Mouse (Mus musculus): ENCODE results near the gene Grip2. TPM values are rescaled to one million over a fixed set of nuclear protein-coding genes. Genes with fewer than 3 reads are reported as not detected.

Gene Grip2
- polyA plus RNA-seq, 1 experiment: 1.4 TPM

DNA sequence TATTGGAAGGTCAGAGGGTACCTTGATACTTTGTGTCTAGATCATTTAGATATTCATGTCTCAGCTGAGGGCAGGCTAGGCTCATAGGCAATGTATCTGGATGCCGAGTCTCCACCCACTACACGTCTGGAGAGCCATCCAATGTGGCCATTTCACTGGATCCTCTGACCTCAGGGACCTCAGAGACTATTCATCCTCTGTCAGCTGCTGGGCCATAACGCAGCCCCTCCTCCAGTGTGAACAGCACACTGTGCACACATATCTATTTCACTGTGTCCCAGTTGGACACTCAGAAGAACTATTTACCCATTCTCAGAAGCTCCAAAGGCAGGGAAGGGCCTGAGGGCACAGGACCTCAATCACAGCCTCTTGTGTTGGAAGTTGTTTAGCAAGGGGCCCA lies 84.6 kb downstream of the Grip2 start:
- no peaks in the 10 kb centered on the region for H3K4me1 ChIP-seq (replicated peaks; ENCODE audit: control insufficient read depth, insufficient read depth, low read length)
- 98% methylated on average over 3 of the region's 3 CpGs for WGBS
- no peaks in the 10 kb centered on the region for H3K27me3 ChIP-seq (ENCODE audit: control insufficient read depth, insufficient read depth, low read length)
- H3K4me3 ChIP-seq (ENCODE audit: control insufficient read depth, insufficient read depth, low read length): no peak overlapping the region
- H3K27ac ChIP-seq (ENCODE audit: control insufficient read depth, insufficient read depth, low read length): no peak overlapping the region
- peaks cover 43% of the 10 kb centered on the region for H3K36me3 ChIP-seq (ENCODE audit: control insufficient read depth, insufficient read depth, low read length)
- TF ChIP-seq CTCF (IDR thresholded peaks at IDR 0.05; ENCODE audit: borderline replicate concordance, control insufficient read depth, extremely low read depth, insufficient read depth, low read length, poor library complexity) (no peak), POLR2A (IDR thresholded peaks at IDR 0.05; ENCODE audit: control insufficient read depth, extremely low read depth, insufficient read depth, low read length, poor library complexity) (no peak)
- no peak for DNase-seq

DNA sequence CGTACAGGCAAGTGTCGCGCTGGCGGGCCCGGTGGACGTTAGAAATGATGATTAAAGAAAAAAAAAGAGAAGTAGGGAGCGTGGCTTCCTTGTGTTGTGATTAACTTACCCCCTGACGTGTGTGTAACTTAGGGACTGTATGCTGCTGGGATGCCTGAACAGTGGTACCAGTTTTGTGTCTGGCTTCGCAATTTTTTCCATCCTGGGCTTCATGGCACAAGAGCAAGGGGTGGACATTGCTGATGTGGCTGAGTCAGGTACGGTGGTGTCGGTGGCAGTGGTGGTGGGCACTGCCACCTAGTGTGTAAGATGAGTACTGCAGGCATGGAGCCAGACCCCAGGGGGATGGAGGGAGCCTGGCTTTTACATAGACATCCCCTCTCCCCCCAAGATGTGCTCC lies 86.0 kb downstream of the Grip2 start:
- peak; percentile 61 for DNase-seq
- H3K36me3 ChIP-seq (ENCODE audit: control insufficient read depth, insufficient read depth, low read length): peaks cover 47% of the 10 kb centered on the region
- WGBS: 37% methylated on average over 11 of the region's 11 CpGs

DNA sequence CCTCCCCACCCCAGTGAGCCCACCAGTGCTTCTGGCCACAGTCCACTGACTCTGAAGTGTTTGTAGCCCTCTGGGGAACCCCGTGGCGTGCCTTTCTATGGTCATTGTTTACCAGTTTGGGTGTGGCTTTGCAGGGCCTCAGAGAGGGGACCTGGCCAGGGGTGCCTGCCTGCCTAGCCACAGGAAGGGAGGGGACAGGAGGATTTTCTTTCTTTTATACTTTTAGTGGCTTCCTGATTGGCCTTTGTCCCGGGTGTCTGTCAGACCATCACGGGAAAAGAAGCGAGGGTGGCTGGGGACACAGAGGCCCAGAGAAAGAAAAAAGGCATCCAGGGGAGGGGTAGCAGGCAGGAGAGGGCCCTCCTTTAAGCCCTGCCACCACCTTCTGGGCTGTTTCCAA lies 89.0 kb downstream of the Grip2 start:
- WGBS: 75% methylated on average over 5 of the region's 5 CpGs
- TF ChIP-seq CTCF (IDR thresholded peaks at IDR 0.05; ENCODE audit: borderline replicate concordance, control insufficient read depth, extremely low read depth, insufficient read depth, low read length, poor library complexity) (no peak), POLR2A (IDR thresholded peaks at IDR 0.05; ENCODE audit: control insufficient read depth, extremely low read depth, insufficient read depth, low read length, poor library complexity) (no peak)
- no peaks in the 10 kb centered on the region for H3K27me3 ChIP-seq (ENCODE audit: control insufficient read depth, insufficient read depth, low read length)
- peaks cover 56% of the 10 kb centered on the region for H3K36me3 ChIP-seq (ENCODE audit: control insufficient read depth, insufficient read depth, low read length)
- no peak for DNase-seq
- no peak overlapping the region for H3K4me3 ChIP-seq (ENCODE audit: control insufficient read depth, insufficient read depth, low read length)
- H3K4me1 ChIP-seq (replicated peaks; ENCODE audit: control insufficient read depth, insufficient read depth, low read length): no peaks in the 10 kb centered on the region
- H3K27ac ChIP-seq (ENCODE audit: control insufficient read depth, insufficient read depth, low read length): no peak overlapping the region

More for the DNA sequence above, 86.0 kb downstream of the Grip2 start:
- TF ChIP-seq POLR2A (IDR thresholded peaks at IDR 0.05; ENCODE audit: control insufficient read depth, extremely low read depth, insufficient read depth, low read length, poor library complexity) (no peak), CTCF (IDR thresholded peaks at IDR 0.05; ENCODE audit: borderline replicate concordance, control insufficient read depth, extremely low read depth, insufficient read depth, low read length, poor library complexity) (peak; percentile 91)
- H3K27ac ChIP-seq (ENCODE audit: control insufficient read depth, insufficient read depth, low read length): no peak overlapping the region
- H3K27me3 ChIP-seq (ENCODE audit: control insufficient read depth, insufficient read depth, low read length): no peaks in the 10 kb centered on the region
- no peaks in the 10 kb centered on the region for H3K4me1 ChIP-seq (replicated peaks; ENCODE audit: control insufficient read depth, insufficient read depth, low read length)
- no peak overlapping the region for H3K4me3 ChIP-seq (ENCODE audit: control insufficient read depth, insufficient read depth, low read length)

DNA sequence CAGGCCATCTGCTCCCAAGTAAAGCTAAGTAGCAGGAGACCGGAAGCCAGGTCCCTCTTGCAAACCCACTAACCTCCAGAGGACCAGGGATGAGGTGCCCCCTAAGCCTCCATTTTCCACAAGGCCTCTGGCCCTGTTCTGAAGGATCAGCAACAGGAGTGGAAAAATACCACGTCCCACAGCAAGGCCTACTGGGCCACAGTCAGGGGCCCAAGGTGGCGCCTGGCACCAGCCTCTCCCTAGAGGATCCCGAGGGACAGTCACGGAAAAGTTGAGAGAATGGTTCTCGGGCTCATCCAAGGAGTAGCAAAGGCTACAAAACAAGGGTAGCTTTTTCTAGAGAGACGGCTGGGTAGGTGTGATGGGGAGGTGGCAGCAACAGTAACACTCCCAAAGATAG lies 89.6 kb downstream of the Grip2 start:
- Histone ChIP-seq H3K36me3 (ENCODE audit: control insufficient read depth, insufficient read depth, low read length) (peaks cover 53% of the 10 kb centered on the region), H3K4me1 (replicated peaks; ENCODE audit: control insufficient read depth, insufficient read depth, low read length) (no peaks in the 10 kb centered on the region), H3K27me3 (ENCODE audit: control insufficient read depth, insufficient read depth, low read length) (no peaks in the 10 kb centered on the region), H3K27ac (ENCODE audit: control insufficient read depth, insufficient read depth, low read length) (no peak overlapping the region), H3K4me3 (ENCODE audit: control insufficient read depth, insufficient read depth, low read length) (no peak overlapping the region)
- TF ChIP-seq POLR2A (IDR thresholded peaks at IDR 0.05; ENCODE audit: control insufficient read depth, extremely low read depth, insufficient read depth, low read length, poor library complexity) (no peak), CTCF (IDR thresholded peaks at IDR 0.05; ENCODE audit: borderline replicate concordance, control insufficient read depth, extremely low read depth, insufficient read depth, low read length, poor library complexity) (no peak)
- DNase-seq: no peak
- WGBS: 96% methylated on average over 7 of the region's 7 CpGs

DNA sequence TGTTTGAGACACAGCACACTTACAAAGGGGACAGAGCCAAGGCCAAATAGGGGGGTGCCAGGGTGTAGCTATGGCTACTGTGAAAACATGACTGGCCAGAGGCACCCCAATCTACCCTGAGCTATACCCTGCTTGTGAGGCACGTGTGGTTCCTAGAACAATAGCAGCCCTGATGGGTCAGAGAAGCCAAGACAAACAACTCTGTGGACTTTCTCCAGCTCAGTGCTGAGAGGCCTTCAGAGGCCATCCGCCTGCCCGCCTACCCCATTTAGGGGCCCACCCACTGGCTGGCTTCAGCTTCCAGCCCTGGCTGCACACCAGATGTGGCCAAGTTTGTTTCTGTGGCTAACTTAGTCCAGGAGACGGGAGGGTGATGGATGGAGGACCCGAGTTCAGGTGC lies 90.6 kb downstream of the Grip2 start:
- no peak for DNase-seq
- 96% methylated on average over 5 of the region's 5 CpGs for WGBS
- Histone ChIP-seq H3K4me1 (replicated peaks; ENCODE audit: control insufficient read depth, insufficient read depth, low read length) (no peaks in the 10 kb centered on the region), H3K4me3 (ENCODE audit: control insufficient read depth, insufficient read depth, low read length) (no peak overlapping the region), H3K27ac (ENCODE audit: control insufficient read depth, insufficient read depth, low read length) (no peak overlapping the region), H3K36me3 (ENCODE audit: control insufficient read depth, insufficient read depth, low read length) (peaks cover 50% of the 10 kb centered on the region), H3K27me3 (ENCODE audit: control insufficient read depth, insufficient read depth, low read length) (no peaks in the 10 kb centered on the region)
- TF ChIP-seq POLR2A (IDR thresholded peaks at IDR 0.05; ENCODE audit: control insufficient read depth, extremely low read depth, insufficient read depth, low read length, poor library complexity) (no peak), CTCF (IDR thresholded peaks at IDR 0.05; ENCODE audit: borderline replicate concordance, control insufficient read depth, extremely low read depth, insufficient read depth, low read length, poor library complexity) (no peak)

GRCm38 (mm10) chr6:91732138-91732537 lies 94.9 kb downstream of the Grip2 start:
- no peak for TF ChIP-seq POLR2A (IDR thresholded peaks at IDR 0.05; ENCODE audit: control insufficient read depth, extremely low read depth, insufficient read depth, low read length, poor library complexity)
- no peak for TF ChIP-seq CTCF (IDR thresholded peaks at IDR 0.05; ENCODE audit: borderline replicate concordance, control insufficient read depth, extremely low read depth, insufficient read depth, low read length, poor library complexity)
- H3K27ac ChIP-seq (ENCODE audit: control insufficient read depth, insufficient read depth, low read length): no peak overlapping the region
- peaks cover 44% of the 10 kb centered on the region for H3K36me3 ChIP-seq (ENCODE audit: control insufficient read depth, insufficient read depth, low read length)
- no peak for DNase-seq
- no peaks in the 10 kb centered on the region for H3K4me1 ChIP-seq (replicated peaks; ENCODE audit: control insufficient read depth, insufficient read depth, low read length)
- H3K4me3 ChIP-seq (ENCODE audit: control insufficient read depth, insufficient read depth, low read length): no peak overlapping the region
- 95% methylated on average over 11 of the region's 11 CpGs for WGBS
- H3K27me3 ChIP-seq (ENCODE audit: control insufficient read depth, insufficient read depth, low read length): no peaks in the 10 kb centered on the region

DNA sequence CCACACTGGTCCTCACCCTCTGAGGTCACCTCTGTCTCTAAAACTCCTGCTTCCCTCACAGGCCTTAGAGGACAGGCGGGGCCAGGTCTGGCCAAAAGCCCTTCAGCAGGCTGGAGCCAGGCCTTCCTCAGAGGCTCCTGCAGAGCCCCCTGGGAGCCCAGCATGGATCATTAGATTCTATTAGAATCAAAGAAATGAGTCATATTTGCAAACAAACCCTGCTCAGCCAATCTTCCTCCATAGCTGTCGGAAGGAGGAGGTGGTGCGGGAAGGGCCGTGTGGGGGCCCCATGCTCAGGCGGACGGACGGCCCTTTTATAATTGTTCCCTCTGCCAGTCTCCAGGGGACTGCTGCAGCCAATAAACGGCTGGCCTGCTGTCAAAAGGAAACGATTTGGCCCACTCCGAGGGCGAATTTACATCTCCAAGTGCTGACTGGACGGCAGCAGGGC lies 97.3 kb downstream of the Grip2 start:
- DNase-seq: no peak
- H3K27ac ChIP-seq (ENCODE audit: control insufficient read depth, insufficient read depth, low read length): no peak overlapping the region
- WGBS: 93% methylated on average over 12 of the region's 12 CpGs
- no peak overlapping the region for H3K4me3 ChIP-seq (ENCODE audit: control insufficient read depth, insufficient read depth, low read length)
- peaks cover 44% of the 10 kb centered on the region for H3K36me3 ChIP-seq (ENCODE audit: control insufficient read depth, insufficient read depth, low read length)
- TF ChIP-seq POLR2A (IDR thresholded peaks at IDR 0.05; ENCODE audit: control insufficient read depth, extremely low read depth, insufficient read depth, low read length, poor library complexity): no peak
- TF ChIP-seq CTCF (IDR thresholded peaks at IDR 0.05; ENCODE audit: borderline replicate concordance, control insufficient read depth, extremely low read depth, insufficient read depth, low read length, poor library complexity): no peak
- no peaks in the 10 kb centered on the region for H3K4me1 ChIP-seq (replicated peaks; ENCODE audit: control insufficient read depth, insufficient read depth, low read length)
- no peaks in the 10 kb centered on the region for H3K27me3 ChIP-seq (ENCODE audit: control insufficient read depth, insufficient read depth, low read length)

Data from thymus, adult 2 months (tissue).